Mouse (Mus musculus) forebrain, embryonic 12.5 days (tissue): ENCODE results near the gene Gm2115. TPM values are rescaled to one million over a fixed set of nuclear protein-coding genes. Genes with fewer than 3 reads are reported as not detected.

ENCODE experiments used
- ATAC-seq: fragments of 200-750 bp; cut with Nextera tagmentation; 2 replicates; pipeline ENCODE4 v1.8.0; 2017; ENCODE audit warnings: moderate TSS enrichment; ENCODE audit not compliant: low FRiP score
- H3K27ac ChIP-seq: fragments of 300-500 bp; sonication (generic); 2 replicates; pipeline ENCODE4 v1.5.1; 2016; ENCODE audit warnings: mild to moderate bottlenecking
- H3K27me3 ChIP-seq: fragments of 300-500 bp; sonication (generic); 2 replicates; pipeline ENCODE4 v1.6.1; 2016; ENCODE audit warnings: mild to moderate bottlenecking
- H3K36me3 ChIP-seq: fragments of 300-500 bp; sonication (generic); replicated peaks from 2 replicates; pipeline ENCODE4 v1.6.1; 2016; ENCODE audit warnings: mild to moderate bottlenecking
- H3K4me1 ChIP-seq: fragments of 300-500 bp; sonication (generic); 2 replicates; pipeline ENCODE4 v1.6.1; 2016
- H3K4me2 ChIP-seq: fragments of 300-500 bp; sonication (generic); 2 replicates; pipeline ENCODE4 v1.6.1; 2016; ENCODE audit warnings: mild to moderate bottlenecking, moderate library complexity
- H3K4me3 ChIP-seq: fragments of 300-500 bp; sonication (generic); replicated peaks from 2 replicates; pipeline ENCODE4 v1.5.1; 2016; ENCODE audit warnings: mild to moderate bottlenecking
- H3K9ac ChIP-seq: fragments of 300-500 bp; sonication (generic); 2 replicates; pipeline ENCODE4 v1.6.1; 2016; ENCODE audit warnings: mild to moderate bottlenecking
- H3K9me3 ChIP-seq: fragments of 300-500 bp; sonication (generic); 2 replicates; pipeline ENCODE4 v1.6.1; 2016
- WGBS: fragments of 180-500 bp; shearing (Covaris S2); methylation state at CpG from one replicate; pipeline ENCODE4 v1.1.7; 2016; 5-methylcytosine and 5-hydroxymethylcytosine counted together
- polyA plus RNA-seq: library from polyadenylated mRNA; unstranded; fragments of >200 nt; fragmentation: Nextera tagmentation; extraction: Ambion mirVana; gene quantifications from 2 replicates; pipeline ENCODE4 v1.2.1, GENCODE M21; 2016

The Gm2115 gene
- polyA plus RNA-seq, 1 experiment from 2014 or later: 0.23 TPM

DNA sequence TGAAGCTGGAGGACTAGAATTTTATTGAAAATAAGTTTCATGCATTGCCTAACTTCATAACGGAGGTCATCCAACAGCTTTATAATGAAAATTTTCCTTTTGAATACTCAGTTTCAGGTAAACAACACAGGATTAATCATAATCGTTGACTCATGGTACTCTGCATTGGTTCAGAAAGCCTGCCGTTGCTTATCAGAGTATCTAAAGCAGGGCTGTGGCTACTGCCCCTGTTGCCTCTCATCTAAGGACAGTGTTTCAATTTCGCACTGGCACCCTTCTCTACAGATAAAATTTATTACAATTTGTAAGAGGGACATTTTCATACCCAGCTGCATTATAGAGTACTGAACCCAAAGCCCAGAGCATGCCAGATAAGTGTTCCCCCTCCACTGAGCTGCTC lies 83.7 kb downstream of the Gm2115 start:
- no peak overlapping the region for H3K9ac ChIP-seq
- WGBS: 91% methylated on average over 4 of the region's 4 CpGs
- no peaks in the 10 kb centered on the region for H3K9me3 ChIP-seq
- no peak for ATAC-seq
- no peak overlapping the region for H3K4me3 ChIP-seq
- no peak overlapping the region for H3K4me2 ChIP-seq
- 0 out of 2 replicates have a peak, but pooled peaks cover 9% of the 10 kb centered on the region for H3K36me3 ChIP-seq
- H3K27ac ChIP-seq: no peak overlapping the region
- no peaks in the 10 kb centered on the region for H3K27me3 ChIP-seq
- H3K4me1 ChIP-seq: no peaks in the 10 kb centered on the region

- Histone ChIP-seq H3K9ac (no peak overlapping the region), H3K4me3 (no peak overlapping the region), H3K4me2 (no peak overlapping the region)
Observed at GRCm38 (mm10) chr7:84618951-84619350, 90.2 kb downstream of the Gm2115 start.

DNA sequence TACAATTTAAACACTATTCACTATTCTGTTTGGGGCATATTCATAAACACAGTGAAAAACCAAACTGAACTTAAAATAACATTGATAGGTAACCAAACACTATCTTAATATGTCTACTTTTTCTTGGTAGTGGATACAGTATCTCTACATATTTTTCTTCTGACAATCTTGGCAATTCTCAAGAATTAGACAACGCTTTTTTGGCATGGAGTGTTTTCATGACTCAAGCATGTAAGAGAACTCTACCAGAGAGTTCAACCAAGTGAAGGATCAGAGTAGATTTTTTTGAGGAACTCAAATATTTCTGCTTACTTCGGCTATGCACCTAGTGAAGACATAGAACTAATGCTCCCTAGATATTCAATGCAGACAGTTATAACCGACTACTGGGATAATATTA lies 92.2 kb downstream of the Gm2115 start:
- no peak overlapping the region for H3K4me3 ChIP-seq
- no peaks in the 10 kb centered on the region for H3K9me3 ChIP-seq

More at GRCm38 (mm10) chr7:84618951-84619350, 90.2 kb downstream of the Gm2115 start:
- 91% methylated on average over 2 of the region's 2 CpGs for WGBS
- ATAC-seq: no peak
- Histone ChIP-seq H3K36me3 (peaks cover 27% of the 10 kb centered on the region), H3K4me1 (no peaks in the 10 kb centered on the region), H3K27me3 (no peaks in the 10 kb centered on the region), H3K9me3 (no peaks in the 10 kb centered on the region), H3K27ac (no peak overlapping the region)

DNA sequence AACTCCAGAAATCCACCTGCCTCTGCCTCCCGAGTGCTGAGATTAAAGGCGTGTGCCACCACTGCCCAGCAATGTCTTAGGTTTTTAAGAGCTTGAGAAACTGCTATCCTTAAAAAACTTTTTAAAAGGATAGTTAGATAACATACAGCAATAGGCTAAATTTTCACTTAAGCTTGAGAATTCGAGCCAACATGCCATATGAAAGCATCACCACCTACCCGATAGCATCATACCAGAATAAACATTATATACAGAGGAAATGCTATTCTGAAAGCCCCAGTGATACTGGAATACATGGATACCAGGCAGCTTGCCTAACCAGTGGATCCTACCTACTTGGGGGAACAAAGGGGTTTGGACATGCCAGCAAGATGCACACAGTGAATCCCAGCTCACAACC lies 95.0 kb downstream of the Gm2115 start:
- H3K27me3 ChIP-seq: no peaks in the 10 kb centered on the region
- H3K4me2 ChIP-seq: no peak overlapping the region
- H3K4me3 ChIP-seq: no peak overlapping the region
- H3K27ac ChIP-seq: no peak overlapping the region
- H3K9me3 ChIP-seq: no peaks in the 10 kb centered on the region
- no peak for ATAC-seq
- no peaks in the 10 kb centered on the region for H3K4me1 ChIP-seq
- WGBS: 95% methylated on average over 4 of the region's 4 CpGs
- no peak overlapping the region for H3K9ac ChIP-seq
- H3K36me3 ChIP-seq: peaks cover 27% of the 10 kb centered on the region

More for the DNA sequence above, 92.2 kb downstream of the Gm2115 start:
- Histone ChIP-seq H3K4me1 (no peaks in the 10 kb centered on the region), H3K4me2 (no peak overlapping the region), H3K36me3 (peaks cover 37% of the 10 kb centered on the region), H3K27ac (no peak overlapping the region), H3K9ac (no peak overlapping the region), H3K27me3 (no peaks in the 10 kb centered on the region)
- no peak for ATAC-seq
- WGBS: 94% methylated on average over 3 of the region's 3 CpGs

GRCm38 (mm10) chr7:84631878-84632277 lies 103.1 kb downstream of the Gm2115 start:
- no peak for ATAC-seq
- peaks cover 18% of the 10 kb centered on the region for H3K36me3 ChIP-seq
- H3K27ac ChIP-seq: no peak overlapping the region
- no peak overlapping the region for H3K4me3 ChIP-seq
- 89% methylated on average over 3 of the region's 3 CpGs for WGBS
- no peaks in the 10 kb centered on the region for H3K27me3 ChIP-seq
- no peak overlapping the region for H3K9ac ChIP-seq
- no peaks in the 10 kb centered on the region for H3K4me1 ChIP-seq
- no peaks in the 10 kb centered on the region for H3K9me3 ChIP-seq
- no peak overlapping the region for H3K4me2 ChIP-seq

Other genes with a start within 250 kb of the Gm2115 start
- gene Arnt2, start 118.8 kb upstream of the Gm2115 start, polyA plus RNA-seq: 65.9 and 69.2 TPM in 2 replicates
- gene Fah, start 77.8 kb downstream of the Gm2115 start, polyA plus RNA-seq: 2.4 and 3.0 TPM in 2 replicates
- 211 and 215 TPM in 2 replicates for gene Zfand6, start 161.0 kb downstream of the Gm2115 start, polyA plus RNA-seq